Mouse (Mus musculus) G1E-ER4 (cell line): ENCODE results near the gene H2-K1. TPM values are rescaled to one million over a fixed set of nuclear protein-coding genes. Genes with fewer than 3 reads are reported as not detected.

Source experiments
- GATA1 ChIP-seq: IDR thresholded peaks from one replicate; pipeline ENCODE4 v1.8.0; 2012; ENCODE audit warnings: low read length, inconsistent platforms
- polyA plus RNA-seq: library from polyadenylated mRNA; stranded (reverse); fragments of >175 nt; gene quantifications from 2 replicates; pipeline ENCODE4 v1.2.3, GENCODE M21; 2012

H2-K1 gene
- polyA plus RNA-seq, result not detected in 2 replicates

DNA sequence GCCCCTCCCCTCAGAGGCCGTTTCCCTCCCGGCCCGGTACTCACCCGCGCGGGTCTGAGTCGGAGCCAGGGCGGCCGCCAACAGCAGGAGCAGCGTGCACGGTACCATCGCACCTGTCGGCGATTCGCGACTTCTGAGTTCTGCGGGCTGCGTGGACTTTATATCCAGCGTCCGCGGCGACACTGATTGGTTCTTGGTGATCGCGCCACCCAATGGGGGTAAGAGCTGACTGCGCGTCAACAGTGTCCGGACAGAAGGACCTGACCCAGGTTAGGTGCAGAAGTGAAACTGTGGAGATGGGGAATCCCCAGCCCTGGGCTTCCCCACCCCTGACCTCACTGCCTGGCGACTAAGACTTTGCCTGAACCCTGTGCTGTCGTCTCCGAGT is at the start of gene H2-K1:
H2-K1 (minus strand) TSS at position 198 of the 388 bp plus-strand sequence.
- no peak for TF ChIP-seq GATA1

DNA sequence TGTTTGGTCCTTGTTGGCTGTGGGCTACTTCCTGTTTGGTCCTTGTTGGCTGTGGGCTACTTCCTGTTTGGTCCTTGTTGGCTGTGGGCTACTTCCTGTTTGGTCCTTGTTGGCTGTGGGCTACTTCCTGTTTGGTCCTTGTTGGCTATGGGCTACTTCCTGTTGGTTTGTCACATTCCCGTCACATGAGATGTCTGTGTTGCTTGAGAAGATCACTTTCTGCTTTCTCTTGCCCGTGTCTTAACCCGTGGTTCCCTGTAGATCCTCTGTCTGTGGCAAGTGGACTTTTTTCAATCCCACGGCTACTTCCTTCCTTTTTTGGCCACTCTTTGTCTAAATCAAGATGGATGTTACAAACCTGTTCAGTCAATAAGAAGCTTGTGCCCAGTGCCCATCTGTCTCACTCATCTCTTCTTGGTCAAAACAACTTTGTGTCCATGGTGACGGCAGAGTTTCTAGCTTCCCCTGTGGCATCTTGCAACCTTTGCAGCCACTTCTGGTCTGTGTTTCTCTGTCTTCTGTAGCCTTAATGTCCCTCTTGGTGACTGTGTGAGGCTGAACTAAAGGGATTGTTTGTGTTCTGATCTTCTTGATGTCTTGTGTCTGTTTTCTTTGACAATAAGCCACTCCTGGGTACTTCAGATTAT is 47.4 kb upstream of the H2-K1 start:
- no peak for TF ChIP-seq GATA1

DNA sequence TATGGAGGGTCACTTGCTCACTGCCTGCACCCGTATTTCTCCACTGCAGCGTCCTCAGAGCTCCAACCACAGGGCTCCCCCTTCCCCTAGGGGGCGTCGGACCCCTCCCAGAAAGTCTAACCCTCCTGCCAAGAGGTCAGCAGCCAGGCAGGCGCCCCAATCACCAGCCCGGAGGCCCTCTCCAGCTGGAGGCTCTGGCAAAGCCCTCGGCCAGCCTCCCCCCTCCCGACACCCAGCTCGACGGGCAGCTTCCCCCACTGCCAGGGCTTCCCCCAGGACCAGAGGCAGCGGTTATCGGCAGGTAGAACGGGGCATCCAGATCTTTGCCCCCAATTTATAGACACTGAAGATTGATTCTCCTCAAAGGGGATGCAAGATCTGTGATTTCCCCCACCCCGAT is 45.8 kb upstream of the H2-K1 start:
- TF ChIP-seq GATA1, result no peak

DNA sequence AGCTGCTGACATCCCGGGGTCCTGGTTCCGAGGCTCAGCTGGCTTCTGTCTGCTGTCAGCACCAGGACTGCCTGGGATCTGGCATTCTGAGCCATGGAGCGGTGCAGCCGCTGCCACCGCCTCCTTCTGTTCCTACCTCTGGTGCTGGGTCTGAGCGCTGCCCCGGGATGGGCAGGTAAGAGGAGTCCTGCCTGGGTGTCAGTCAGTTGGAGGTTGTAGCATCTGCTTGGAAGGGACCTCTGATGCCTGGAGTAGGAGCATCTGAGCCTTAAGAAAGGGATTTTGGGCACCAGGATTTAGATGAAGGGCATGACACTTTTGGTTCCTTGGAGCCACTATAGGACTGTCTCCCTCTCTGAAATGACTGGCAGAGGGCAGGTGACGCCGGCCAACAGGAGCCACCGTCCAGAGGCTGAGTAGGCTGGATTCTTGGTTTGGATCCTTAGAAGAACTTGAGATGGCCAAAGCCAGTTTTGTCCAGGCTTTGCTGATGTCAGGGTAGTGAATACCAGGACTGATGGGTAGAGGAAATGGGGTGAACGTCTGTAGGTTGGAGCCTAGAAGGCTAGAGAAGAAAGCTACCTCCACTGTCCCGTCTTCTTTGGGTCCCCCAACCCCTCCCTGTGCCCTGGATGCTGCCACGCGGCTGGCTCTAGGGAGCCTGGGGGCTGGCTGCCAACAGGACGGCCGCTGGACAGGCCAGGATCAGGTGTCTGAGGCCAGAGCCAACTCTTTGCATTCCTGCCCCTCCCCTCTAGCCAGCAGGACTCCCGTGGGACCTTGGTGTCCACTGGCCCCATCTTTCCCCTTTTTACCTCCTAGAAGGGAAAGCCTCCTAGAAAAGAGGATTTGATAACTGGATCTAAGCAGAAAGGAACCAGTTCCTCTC is 39.7 kb upstream of the H2-K1 start:
- TF ChIP-seq GATA1, result no peak

DNA sequence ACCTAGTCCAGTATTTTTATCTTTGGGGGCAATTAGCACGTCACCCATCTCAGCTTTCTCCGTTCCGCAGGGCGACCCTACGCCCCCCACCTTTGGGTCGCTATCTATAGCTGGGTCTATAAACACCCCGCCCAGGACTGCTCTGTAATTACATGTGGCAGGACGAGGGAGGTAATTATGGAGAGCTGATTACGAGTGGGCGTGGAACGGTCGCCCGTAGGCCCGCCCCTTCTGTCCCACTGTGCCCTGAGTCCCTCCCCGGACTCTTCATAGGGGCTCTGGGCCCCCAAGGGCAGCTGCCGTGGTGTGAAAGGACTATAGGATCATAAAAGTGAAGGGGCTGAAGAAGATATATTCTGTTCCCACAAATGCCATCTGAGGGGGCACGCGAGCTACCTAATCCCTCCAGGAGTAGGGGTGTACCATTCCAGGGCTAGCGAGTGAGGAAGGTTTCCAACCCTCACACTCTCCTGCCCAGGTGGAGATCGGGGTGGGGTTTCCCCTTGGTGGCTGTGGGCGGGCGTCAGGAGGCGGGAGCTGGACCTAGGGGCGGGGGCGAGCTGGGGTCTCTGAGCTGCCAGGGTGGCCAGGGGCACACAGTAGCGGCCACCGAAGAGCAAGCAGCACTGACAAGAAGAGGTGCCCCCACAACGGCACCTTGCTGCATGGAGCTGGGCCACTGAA is 38.9 kb upstream of the H2-K1 start, which contains the start of gene Col11a2:
Col11a2 (plus strand) TSS at position 560 of the 684 bp plus-strand sequence.
- TF ChIP-seq GATA1, result no peak

DNA sequence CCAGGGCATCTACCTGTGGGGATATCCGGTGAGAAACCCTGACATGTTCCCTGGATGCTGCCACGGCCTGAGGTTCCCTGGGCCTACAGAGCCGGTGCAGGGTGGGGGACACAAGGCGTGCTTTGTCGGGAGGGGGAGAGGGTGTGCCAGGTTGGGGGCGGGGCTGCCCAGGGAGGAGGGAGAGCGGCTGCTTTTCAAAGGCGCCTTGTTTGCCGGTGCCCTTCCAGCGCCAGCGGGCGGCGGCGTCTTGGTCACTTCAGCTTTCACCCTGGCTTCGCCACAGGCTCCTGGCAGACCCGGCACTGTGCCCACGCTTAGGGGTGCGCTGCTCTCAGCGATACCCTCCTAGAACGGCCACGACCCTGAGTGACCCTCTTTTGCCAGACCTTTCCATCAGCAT is 38.3 kb upstream of the H2-K1 start:
- TF ChIP-seq GATA1, result no peak

DNA sequence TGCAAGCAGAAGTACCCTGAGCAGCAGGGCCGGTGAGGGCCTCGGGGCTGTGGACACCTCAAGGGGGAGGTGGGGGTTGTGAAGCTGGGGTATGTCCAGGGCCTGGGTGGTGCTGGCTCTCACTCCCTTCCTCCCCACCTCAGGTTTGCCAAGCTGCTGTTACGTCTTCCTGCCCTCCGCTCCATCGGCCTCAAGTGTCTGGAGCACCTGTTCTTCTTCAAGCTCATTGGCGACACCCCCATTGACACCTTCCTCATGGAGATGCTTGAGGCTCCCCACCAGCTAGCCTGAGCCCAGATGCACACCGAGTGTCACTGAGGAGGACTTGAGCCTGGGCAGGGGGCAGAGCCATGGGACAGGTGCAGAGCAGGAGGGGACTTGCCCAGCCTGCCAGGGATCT is 37.1 kb upstream of the H2-K1 start:
- no peak for TF ChIP-seq GATA1

DNA sequence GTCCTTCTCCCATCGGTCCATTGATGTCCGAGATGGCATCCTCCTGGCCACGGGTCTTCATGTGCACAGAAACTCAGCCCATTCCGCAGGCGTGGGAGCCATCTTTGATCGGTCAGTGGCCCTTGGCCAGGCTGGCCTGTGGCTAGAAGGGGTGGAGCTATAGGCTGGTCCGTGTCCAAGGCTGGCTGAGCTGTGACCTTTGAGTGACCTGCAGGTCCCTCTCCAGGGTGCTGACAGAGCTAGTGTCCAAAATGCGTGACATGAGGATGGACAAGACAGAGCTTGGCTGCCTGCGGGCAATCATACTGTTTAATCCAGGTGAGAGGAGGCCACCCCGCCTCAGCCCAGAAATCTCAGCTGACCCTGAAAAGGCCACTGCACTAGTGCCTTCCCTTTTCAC is 36.5 kb upstream of the H2-K1 start:
- TF ChIP-seq GATA1, result no peak

DNA sequence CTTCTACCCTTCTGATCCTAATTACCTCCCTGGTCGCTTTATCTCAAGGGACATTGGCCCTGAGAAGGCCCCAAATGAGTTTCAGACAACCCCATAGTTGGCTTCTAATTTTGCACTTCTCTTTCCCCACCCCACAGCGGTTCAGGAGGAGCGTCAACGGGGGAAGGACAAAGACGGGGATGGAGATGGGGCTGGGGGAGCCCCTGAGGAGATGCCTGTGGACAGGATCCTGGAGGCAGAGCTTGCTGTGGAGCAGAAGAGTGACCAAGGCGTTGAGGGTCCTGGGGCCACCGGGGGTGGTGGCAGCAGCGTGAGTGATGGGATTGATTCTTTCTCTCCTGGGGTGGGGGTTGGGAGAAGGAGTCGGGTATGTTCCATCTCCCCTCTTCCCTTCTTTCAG is 35.4 kb upstream of the H2-K1 start:
- no peak for TF ChIP-seq GATA1

DNA sequence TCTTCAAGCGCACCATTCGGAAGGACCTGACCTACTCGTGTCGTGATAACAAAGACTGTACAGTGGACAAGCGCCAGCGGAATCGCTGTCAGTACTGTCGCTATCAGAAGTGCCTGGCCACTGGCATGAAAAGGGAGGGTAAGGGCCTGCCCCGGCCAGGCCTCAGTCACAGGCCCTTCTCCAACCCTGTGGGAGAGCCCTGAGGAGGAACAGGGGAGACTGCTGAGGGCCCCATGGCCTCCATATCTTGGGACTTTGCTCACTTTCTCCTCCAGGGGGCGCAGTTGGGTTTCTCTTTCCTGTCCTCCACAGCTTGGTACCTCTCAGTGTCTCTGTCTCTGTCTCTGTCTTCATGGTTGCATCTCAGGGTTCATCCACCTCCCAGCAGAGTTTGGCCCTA is 33.9 kb upstream of the H2-K1 start:
- TF ChIP-seq GATA1, result no peak

DNA sequence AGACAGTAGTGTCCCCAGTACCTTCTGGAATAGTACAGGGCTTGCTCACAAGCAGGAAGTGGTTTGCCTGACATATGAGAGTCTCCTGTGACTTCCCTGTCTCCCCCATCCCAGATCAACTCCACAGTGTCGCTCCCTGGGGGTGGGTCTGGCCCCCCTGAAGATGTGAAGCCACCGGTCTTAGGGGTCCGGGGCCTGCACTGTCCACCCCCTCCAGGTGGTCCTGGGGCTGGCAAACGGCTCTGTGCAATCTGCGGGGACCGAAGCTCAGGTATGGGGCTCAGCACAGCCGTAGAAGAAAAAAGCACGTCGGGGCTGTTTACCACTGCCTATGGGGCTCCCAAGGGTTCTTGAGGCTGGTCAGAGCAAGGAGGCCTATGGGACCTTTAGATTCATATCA is 33.3 kb upstream of the H2-K1 start:
- no peak for TF ChIP-seq GATA1

DNA sequence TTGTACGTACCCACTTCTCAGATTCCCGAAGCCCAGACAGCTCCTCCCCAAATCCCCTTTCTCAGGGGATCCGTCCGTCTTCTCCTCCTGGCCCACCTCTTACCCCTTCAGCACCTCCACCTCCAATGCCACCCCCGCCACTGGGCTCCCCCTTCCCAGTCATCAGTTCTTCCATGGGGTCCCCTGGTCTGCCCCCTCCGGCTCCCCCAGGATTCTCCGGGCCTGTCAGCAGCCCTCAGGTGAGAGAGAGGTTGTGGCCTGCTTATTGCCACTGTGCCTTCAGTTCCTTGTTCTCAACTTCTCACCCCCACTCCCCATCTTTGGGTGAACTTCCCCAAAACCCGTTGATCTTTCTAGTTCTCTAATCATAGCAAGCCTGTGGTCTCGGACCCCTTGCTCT is 32.7 kb upstream of the H2-K1 start:
- TF ChIP-seq GATA1, result no peak

DNA sequence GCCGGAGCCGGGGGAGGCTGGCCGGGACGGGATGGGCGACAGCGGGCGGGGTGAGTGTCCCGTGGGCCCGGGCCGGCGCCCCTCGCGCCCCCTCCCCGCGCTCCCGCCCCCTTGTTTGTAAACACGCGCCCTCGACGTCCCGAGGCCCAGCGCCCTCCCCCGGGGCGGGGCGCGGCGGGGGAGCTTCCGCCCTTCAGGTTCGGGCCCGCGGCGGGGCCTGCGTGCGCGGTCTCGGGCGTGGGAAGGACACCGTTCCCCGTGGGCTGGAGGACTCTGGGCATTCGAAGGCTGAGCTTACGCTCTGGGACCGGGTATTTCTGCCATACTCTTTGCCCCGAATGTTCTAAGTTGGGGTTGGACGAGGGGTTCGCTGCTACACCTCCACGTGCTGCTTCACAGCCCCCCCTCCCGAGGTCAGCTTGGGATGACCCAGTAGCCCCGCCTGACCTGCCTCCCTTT is 32.1 kb upstream of the H2-K1 start:
- no peak for TF ChIP-seq GATA1

DNA sequence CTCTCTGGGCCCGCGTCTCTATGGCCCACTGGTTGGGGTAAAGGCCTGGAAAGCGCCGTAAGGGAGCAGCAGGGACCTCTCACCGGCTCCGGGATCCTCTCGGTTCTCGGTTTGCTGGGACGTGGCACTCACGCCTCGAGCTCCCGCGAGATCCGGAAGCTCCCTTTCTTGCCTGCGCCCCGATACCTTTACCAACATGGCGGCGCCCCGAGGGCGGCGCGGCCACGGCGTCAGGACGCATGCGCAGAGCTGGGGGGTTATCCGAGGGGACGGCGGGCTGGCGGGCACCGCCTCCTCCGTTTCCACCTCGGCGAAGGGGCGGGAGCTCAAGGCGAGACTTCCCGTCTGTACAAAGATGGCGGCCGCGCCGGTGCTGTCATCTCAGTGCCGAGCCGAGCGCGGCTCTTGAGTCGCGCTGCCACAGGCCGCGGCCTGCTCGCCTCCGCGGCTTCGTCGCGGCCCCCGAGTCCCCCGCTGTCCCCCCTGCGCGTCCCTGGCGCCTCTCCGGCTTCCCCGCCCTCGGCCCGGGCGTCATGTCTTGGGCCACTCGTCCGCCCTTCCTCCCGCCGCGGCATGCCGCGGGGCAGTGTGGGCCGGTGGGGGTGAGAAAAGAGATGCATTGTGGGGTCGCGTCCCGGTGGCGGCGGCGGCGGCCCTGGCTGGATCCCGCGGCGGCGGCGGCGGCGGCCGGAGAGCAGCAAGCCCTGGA is 31.5 kb upstream of the H2-K1 start, which contains the start of the genes Slc39a7 and Rxrb:
Slc39a7 (minus strand) TSS at position 218 of the 709 bp plus-strand sequence.
Rxrb (plus strand) TSS at position 348 of the 709 bp plus-strand sequence.
- TF ChIP-seq GATA1, result no peak

DNA sequence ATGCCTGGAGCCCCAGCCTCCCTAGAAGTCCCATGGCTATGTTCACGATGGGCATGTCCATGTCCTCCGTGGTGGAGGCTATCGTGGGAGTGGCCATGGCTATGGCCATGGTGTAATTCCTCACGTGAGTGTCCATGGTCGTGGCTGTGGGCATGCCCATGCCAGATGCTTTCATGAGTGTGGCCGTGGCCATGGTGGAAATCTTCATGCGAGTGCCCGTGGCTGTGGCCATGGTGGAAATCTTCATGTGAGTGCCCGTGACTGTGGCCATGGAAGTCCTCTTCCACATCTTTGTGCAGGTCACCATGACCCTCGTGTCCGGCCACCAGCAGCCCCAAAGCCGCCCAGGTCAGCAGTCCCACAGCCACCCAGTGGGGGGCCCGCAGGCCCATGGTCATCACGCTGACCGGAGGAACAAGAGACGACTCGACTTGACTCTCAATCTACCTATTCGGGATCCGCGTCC is 30.7 kb upstream of the H2-K1 start:
- no peak for TF ChIP-seq GATA1
